Mouse (Mus musculus): ENCODE measurements at regions not wholly inside any gene's neighbourhood (a gene's known extent, or its start where the extent isn't known, plus 50 kb on each side); places are given as distances from the start of the nearest gene placed in this dataset.
"Not testable (repeated sequence)": the region's sequence is repeated elsewhere in the genome, so short reads cannot be mapped to it uniquely, and the experiment has no call there.

- DNase-seq: no peak
Measured at GRCm38 (mm10) chr5:75410240-75411186, 164.2 kb upstream of the Kit start.

DNA sequence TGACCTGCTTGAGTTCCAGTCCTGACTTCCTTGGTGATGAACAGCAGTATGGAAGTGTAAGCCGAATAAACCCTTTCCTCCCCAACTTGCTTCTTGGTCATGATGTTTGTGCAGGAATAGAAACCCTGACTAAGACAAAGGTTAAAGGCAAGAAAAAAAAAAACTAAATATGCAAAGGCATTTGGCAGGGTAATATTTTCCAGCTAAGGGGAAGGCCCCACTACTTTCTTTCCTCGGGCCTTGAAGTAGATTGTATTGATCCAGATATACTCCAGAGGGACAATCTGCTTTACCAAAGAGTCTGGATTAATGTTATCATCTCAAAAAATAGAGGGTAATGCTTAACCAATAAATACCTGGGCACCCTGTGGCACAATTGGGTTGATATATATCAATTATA is 155.4 kb upstream of the Kit start:
- not testable (repeated sequence) for DNase-seq

- DNase-seq: no peak
Measured at GRCm38 (mm10) chr5:75432885-75433284, 141.8 kb upstream of the Kit start.

- no peak for DNase-seq
Measured at GRCm38 (mm10) chr5:75437924-75438323, 136.8 kb upstream of the Kit start.

DNA sequence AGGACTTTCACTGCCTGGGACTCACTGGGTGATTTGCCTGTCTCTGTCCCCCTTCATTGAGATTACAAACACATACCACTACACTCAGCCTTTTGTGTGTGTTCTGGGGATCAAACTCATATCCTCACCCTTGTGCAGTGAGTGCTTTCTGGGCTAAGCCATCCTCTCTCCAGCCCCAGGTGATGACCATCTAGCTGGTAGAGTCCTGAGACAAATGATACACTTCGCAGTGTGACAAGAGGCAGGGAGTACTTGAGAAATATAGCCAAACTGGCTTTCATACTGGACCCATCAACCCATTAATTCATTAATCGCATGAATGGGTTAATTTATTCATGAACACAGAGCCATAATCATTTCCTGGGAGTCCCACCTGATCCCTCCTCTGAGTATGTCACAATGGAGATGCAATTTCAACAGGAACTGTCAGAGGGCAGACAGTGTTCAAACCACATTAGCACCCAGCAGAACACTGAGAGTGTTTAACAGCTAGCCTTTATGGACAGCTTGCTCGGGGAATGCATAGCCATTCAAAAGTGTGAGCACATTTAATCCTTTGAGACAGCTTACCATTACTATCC is 130.6 kb upstream of the Kit start:
- DNase-seq: no peak

DNA sequence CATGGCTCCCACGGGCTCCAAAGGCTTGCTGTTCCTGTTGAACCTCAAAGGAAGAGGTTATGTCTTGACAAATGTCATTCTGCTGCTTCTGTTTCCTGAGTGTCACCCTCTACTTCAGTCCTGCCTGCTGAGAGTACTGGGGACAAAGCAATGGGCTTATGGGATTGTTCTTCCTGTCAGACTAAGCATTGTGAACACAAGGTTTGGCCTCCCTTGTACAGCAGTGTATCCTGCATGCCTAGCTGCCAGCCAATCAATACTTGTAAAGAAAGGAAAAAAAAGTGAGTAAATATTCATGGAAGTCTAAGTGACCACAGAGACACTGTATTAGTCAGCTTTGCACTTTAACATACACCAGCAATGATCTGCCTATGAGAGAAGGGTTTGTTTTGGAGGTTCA is 128.3 kb upstream of the Kit start:
- no peak for DNase-seq

DNA sequence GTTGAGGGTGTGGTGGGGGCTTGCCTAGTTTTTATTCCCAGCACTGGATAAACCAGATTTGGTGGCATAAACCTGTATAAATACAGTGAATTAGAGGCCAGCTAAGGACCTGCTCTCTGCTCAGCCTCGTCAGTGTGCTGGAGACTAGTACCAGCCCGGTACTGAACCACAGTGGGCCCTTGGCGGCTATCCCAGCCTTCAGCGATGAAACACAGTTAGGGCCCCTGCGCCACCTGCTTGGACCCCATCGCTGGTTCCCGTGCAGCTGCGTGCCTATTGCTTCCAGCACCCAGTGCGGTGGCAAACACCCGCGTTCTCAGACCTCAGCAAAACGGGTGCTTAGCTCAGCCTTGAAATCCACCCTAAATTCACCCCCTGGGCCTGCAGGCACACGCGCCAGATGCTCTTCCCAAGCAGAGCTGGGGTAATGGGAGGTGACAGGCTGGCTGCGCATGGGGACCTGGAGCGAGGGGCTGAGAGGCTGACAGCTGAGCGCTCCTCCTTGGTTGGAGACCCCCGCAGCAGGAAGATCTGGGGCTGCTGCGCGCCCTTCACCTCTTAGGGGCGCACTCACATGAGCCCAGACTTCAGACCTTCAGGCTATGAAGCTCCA is 124.7 kb upstream of the Kit start:
- no peak for DNase-seq

DNA sequence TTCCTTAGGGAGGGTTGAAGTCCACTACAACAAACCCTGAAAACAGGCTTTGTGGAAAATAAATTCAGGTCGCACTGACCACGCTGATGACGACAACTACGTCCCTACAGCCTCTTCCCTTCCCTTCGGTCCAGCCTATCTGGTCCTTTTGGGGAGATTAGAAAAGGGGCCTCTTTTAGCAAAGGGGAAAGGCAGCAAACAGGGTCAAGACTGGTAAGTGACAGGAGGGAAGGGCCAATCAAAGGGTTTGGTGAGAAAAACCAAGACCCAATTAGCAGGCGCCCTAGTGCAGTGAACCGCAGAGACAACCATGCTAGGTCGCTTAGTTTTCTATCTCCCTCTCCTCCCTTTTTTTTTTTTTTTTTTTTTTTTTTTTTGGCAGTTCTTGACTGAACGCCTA is 124.2 kb upstream of the Kit start:
- DNase-seq: no peak

- DNase-seq: no peak
Measured at GRCm38 (mm10) chr5:75451081-75451480, 123.6 kb upstream of the Kit start.

DNA sequence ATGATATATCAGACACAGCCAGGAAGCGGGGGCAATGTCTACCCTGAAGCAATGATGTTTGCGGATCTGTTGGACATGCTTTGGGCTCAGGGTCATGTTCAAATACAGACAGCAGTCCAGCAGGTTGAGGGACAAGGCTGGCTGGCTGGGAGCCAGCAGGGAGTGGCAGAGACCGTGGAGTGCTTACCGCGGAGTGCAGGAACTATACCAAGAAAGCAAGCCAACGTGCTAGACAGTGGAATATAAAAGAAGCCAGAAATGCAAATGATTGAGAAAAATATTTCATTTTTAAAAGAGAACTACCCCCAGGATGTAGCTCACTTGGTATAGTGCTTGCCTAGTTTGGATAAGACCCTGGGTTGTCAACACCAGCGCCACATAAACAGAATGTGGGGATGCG is 123.0 kb upstream of the Kit start:
- DNase-seq: peak; percentile 18 to 54

- DNase-seq: no peak
Measured at GRCm38 (mm10) chr5:75453757-75454390, 120.8 kb upstream of the Kit start.

DNA sequence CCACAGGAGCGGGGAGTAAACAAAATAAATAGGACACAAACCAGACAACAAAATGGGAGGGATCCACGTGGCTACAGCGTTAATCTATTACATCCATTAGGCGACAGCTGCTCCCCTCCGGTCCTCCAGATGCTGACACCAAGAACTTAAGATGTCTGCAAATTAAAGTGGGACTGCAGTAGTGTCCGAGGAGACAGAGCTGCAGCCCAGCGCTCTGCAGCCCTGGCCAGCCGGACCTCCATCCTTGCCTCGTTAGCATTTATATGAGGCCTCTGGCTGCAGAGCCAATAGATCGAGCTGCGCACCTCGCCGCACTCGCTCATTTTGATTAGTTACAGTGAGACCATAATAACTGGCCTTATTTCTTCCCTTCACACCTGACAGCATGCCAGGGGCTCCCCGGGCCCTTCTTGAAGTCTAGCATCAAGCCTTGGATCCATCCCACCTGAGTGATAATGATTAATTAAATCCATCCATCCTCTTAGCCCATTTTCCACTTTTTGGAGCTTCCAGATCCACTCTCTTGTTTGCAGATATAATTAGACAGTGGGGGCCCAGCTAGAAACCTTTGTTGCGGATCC is 119.7 kb upstream of the Kit start:
- no peak for DNase-seq

DNA sequence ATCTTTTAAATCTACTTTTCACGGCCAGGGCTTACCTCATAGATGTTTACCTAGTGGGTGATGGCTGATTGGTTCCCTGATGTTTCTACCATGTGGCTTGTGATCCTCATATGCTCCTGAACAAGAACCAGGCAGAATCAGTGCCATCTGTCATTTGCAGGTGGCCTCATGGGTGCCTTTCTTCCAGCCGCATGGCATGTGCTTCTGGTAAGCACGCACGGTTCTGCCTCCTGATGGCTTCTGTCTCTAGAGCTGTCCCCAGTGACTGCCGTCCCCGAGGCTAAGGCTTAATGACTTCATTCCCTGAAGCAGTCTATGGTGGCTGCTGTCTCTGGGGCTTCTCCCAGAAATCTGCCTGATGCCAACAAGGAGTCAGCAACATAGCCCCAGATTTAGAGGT is 117.3 kb upstream of the Kit start:
- DNase-seq: no peak

DNA sequence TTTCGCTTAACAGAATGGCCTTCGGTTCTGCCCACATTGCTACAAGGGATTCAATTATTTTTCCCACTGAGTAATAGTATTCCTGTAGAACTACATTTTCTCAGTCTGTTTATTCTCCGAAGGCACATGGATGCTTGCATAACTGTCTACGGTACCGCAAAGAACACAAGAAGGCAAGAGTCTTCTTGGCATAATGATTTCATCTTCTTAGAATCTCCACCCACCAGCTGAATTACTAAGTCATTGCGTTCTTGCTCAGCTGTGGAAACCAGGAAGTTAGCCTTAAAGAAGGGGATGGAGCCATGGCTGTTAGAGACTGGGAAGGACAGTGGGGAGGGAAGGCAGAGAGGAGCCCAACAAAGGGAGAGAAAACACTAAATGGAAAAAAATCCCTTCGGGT is 116.4 kb upstream of the Kit start:
- DNase-seq: no peak

DNA sequence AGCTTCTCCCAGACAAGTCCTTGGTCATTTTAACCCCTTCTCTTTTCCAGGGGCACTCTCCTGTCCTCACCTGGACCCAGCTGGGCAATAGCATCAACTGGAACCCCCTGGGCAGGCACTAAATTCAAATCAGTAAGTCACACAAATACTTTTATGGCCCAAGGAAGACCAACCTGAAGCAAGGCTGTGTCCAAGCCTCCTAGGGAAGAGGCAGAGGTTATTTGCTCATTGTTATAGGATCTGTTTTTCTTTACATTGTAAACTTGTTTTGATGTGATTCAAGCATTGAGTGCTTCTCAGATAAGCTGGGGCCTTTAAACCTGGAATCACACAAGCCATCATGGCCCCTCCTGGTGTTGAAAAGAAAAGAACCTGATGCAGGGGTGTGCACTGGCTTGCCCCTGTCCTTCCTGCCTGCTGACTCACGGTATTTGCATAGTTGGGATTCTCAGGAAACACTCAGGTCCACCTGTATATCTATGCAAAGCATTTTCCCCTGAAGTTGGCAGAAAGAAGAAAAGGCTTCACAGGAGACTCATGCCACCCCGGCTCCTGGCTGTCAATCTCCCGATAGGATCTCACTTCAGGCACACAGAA is 114.9 kb upstream of the Kit start:
- no peak for DNase-seq

DNA sequence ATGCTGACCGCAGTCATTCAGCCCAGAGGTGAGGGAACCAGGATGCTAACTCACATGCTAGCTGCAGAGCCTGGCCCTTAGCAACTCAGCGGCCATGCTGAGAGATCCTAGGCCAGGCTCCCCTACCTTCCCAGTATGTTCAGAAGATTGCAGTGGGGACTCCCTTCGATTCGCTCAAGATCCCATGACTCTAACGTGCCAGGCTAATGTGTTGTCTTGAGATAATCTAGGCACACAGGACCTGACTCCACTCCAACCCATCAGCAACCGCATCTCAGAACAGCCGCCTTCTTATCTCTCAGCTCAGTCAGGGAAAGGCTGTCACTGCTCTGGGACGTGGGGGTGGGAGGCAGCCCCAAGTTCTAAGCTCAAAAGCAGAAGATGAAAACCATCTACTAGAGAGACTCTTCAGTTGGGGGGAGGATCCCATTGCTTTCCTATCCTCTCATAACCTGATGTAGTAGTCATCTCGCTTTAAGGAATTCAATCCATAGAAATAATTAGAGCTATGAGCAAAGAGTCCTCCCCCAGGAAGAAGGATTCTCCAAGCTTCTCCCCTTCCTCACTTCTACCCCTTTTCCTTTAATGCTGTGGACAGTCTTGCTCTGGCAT is 114.2 kb upstream of the Kit start:
- no peak for DNase-seq

DNA sequence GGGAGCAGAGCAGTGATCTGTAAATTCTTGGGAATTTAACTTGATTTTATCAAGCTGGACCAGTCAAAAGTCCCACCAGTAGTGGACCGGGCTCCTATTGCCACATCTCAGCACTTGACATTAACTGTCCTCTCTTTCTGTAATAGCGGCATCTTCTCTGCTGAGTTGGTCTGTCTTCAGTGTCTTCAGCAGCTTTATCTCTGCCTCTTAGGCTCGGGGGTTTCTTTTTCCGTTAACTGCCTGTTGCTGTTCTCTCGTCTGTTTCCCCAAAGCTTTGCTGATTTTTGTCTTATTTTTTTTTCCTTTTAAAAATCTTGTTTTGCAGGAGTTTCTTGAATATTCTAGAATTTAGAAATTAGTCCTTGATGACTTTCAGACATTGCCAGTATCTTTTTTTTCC is 113.3 kb upstream of the Kit start:
- no peak for DNase-seq

- DNase-seq: no peak
Measured at GRCm38 (mm10) chr5:75463591-75463990, 111.1 kb upstream of the Kit start.

- DNase-seq: no peak
Measured at GRCm38 (mm10) chr5:75465701-75466100, 109.0 kb upstream of the Kit start.

DNA sequence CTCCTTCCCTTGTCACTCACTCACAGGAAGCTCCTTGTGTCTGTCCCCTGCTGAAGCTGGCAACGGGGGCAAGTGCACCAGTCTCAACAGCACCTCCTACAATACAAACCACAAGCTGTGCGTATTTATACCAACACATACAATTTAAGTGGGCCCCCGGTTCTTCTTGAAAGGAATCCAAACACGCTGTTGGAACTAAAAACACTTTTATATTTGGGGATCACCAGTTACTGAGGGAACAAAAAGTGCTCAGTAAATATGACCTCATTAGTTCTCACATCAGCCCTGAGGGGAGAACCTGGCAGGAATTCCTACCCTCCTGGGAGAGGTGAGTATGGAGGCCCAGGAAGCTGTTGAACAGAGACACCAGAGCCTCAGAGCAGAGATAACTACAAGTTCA is 107.8 kb upstream of the Kit start:
- no peak for DNase-seq

DNA sequence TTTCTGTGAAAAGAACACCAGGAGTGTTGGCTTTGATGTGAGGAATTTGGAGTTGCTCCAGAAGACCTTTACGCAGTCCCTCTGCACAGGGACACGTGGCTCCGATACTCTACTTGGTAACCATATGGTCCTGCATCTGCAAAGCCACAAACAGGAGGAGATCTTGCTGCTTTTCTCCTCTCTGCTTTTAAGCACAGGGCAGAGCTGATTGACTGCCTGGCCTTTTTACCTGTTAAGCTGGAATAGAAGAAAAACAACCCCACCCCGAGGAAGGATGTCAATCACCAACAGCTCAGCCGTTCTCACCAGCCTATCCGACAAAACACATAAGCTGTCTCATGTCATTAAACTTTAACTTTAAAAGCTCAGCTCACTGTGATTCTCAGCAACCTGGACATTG is 106.8 kb upstream of the Kit start:
- DNase-seq: no peak

DNA sequence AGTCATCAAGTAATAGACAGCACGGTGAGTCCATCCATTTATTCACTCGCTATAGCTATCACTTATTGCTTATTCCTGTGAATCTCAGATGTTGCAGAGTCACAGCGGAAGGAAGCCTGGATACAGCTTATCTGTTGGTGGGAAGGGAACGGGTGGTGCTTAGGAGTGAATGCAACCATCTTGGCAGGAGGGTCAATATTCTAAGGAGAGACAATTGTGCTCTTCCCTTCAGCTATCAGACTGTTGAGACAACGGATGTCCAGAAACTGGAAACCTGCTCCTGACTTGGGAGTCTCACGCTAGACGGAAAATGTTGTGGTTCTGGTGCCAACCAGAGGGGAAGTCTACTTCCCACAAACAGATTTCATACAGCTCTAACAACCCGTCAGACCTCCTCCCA is 103.7 kb upstream of the Kit start:
- DNase-seq: peak; percentile 9 to 43

Data from lung, adult 18-20 months (tissue).